Mouse (Mus musculus) thymus, postnatal 14 days (tissue): ENCODE measurements around the gene 9930104L06Rik.

ENCODE experiments used
- DNase-seq: peaks from one replicate; pipeline ENCODE4 v3.0.0; 2021

The 9930104L06Rik gene

GRCm38 (mm10) chr4:124960940-124961339 lies 24.1 kb downstream of the 9930104L06Rik start:
- DNase-seq: no peak

- DNase-seq: no peak
Measured at GRCm38 (mm10) chr4:124962576-124962975, 25.7 kb downstream of the 9930104L06Rik start.

GRCm38 (mm10) chr4:124964912-124965599 lies 28.2 kb downstream of the 9930104L06Rik start:
- no peak for DNase-seq

- no peak for DNase-seq
Measured at GRCm38 (mm10) chr4:124968711-124969110, 31.9 kb downstream of the 9930104L06Rik start.

- DNase-seq: no peak
Measured at GRCm38 (mm10) chr4:124969219-124969848, 32.5 kb downstream of the 9930104L06Rik start.

- no peak for DNase-seq
Measured at GRCm38 (mm10) chr4:124970194-124970593, 33.3 kb downstream of the 9930104L06Rik start.

GRCm38 (mm10) chr4:124970677-124971076 lies 33.8 kb downstream of the 9930104L06Rik start:
- DNase-seq: no peak

- no peak for DNase-seq
Measured at GRCm38 (mm10) chr4:124971094-124971493, 34.2 kb downstream of the 9930104L06Rik start.

GRCm38 (mm10) chr4:124972316-124972715 lies 35.5 kb downstream of the 9930104L06Rik start:
- no peak for DNase-seq

GRCm38 (mm10) chr4:124973296-124973695 lies 36.4 kb downstream of the 9930104L06Rik start:
- no peak for DNase-seq

GRCm38 (mm10) chr4:124978201-124978600 lies 41.4 kb downstream of the 9930104L06Rik start:
- no peak for DNase-seq

GRCm38 (mm10) chr4:124983893-124984526 lies 47.2 kb downstream of the 9930104L06Rik start:
- DNase-seq: peak; percentile 57

GRCm38 (mm10) chr4:124984871-124985670 lies 48.2 kb downstream of the 9930104L06Rik start:
- DNase-seq: no peak

- no peak for DNase-seq
Measured at GRCm38 (mm10) chr4:124985671-124986602, 49.1 kb downstream of the 9930104L06Rik start, which contains the start of gene Rspo1. Rspo1 (plus strand) TSS chr4:124986430.

GRCm38 (mm10) chr4:124986739-124987710 lies 50.2 kb downstream of the 9930104L06Rik start:
- DNase-seq: no peak

GRCm38 (mm10) chr4:124987711-124988097 lies 50.9 kb downstream of the 9930104L06Rik start:
- DNase-seq: no peak

GRCm38 (mm10) chr4:124988382-124988781 lies 51.5 kb downstream of the 9930104L06Rik start:
- no peak for DNase-seq

GRCm38 (mm10) chr4:124989787-124990253 lies 53.0 kb downstream of the 9930104L06Rik start:
- DNase-seq: no peak

GRCm38 (mm10) chr4:124990325-124990724 lies 53.5 kb downstream of the 9930104L06Rik start:
- DNase-seq: no peak
